Mouse (Mus musculus) liver, postnatal 0 days (tissue): Measurements from ENCODE around the gene Retreg1.

Experiments
- CTCF ChIP-seq: sonication (generic); IDR thresholded peaks from 2 replicates; pipeline ENCODE4 v1.5.1; 2016; ENCODE audit warnings: antibody characterized with exemption, low read depth
- EP300 ChIP-seq: IDR thresholded peaks from 2 replicates; pipeline ENCODE4 v1.6.1; 2016; ENCODE audit warnings: antibody characterized with exemption, low read depth, mild to moderate bottlenecking

DNA sequence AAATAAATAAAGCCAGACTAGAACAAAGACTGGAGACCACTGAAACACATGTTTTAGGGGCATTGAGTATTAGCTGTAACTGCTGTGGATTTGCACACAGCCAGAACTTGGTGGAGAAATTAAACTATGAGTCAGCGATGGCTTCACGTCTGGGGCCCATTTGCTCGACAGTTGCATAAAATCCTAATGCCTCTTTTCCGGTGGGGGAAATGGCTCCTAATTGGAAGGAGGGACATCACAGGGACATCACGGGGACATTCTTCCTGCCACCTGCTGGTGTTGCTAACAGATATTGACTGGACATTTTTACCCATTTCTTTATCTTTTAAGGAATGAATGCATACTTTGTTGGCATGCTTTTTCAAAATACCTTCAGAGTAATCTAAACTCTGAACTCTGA lies 26.1 kb downstream of the Retreg1 start:
- TF ChIP-seq CTCF (no peak), EP300 (no peak)
